Mouse (Mus musculus) hindbrain, embryonic 14.5 days (tissue): ENCODE results near the gene Luc7l3. TPM values are rescaled to one million over a fixed set of nuclear protein-coding genes. Genes with fewer than 3 reads are reported as not detected.
"Not testable (repeated sequence)": the region's sequence is repeated elsewhere in the genome, so short reads cannot be mapped to it uniquely, and the experiment has no call there.

ENCODE experiments used
- ATAC-seq: fragments of 200-750 bp; cut with Nextera tagmentation; 2 replicates; pipeline ENCODE4 v1.8.0; 2017; ENCODE audit warnings: moderate number of reproducible peaks, mild to moderate bottlenecking, moderate TSS enrichment, moderate library complexity; ENCODE audit not compliant: low FRiP score
- DNase-seq: peaks from one replicate; pipeline ENCODE4 v3.0.0-alpha.2; 2015; ENCODE audit warnings: low spot score
- H3K27ac ChIP-seq: fragments of 300-500 bp; sonication (generic); 2 replicates; pipeline ENCODE4 v1.5.1; 2014; ENCODE audit warnings: mild to moderate bottlenecking, moderate library complexity
- H3K27me3 ChIP-seq: fragments of 300-500 bp; sonication (generic); 2 replicates; pipeline ENCODE4 v1.6.1; 2014; ENCODE audit warnings: mild to moderate bottlenecking, low read length, mixed read lengths; ENCODE audit not compliant: control insufficient read depth, insufficient read depth
- H3K36me3 ChIP-seq: fragments of 300-500 bp; sonication (generic); replicated peaks from 2 replicates; pipeline ENCODE4 v1.6.1; 2014; ENCODE audit not compliant: control insufficient read depth, insufficient read depth
- H3K4me1 ChIP-seq: fragments of 300-500 bp; sonication (generic); replicated peaks from 2 replicates; pipeline ENCODE4 v1.6.1; 2014; ENCODE audit warnings: antibody characterized with exemption, low read length, mixed read lengths; ENCODE audit not compliant: control insufficient read depth, insufficient read depth
- H3K4me2 ChIP-seq: fragments of 300-500 bp; sonication (generic); replicated peaks from 2 replicates; pipeline ENCODE4 v1.6.1; 2014; ENCODE audit warnings: mild to moderate bottlenecking, moderate library complexity
- H3K4me3 ChIP-seq: fragments of 300-500 bp; sonication (generic); replicated peaks from 2 replicates; pipeline ENCODE4 v1.5.1; 2014; ENCODE audit warnings: mild to moderate bottlenecking, low read length
- H3K9ac ChIP-seq: fragments of 300-500 bp; sonication (generic); 2 replicates; pipeline ENCODE4 v1.6.1; 2014
- H3K9me3 ChIP-seq: fragments of 300-500 bp; sonication (generic); 2 replicates; pipeline ENCODE4 v1.6.1; 2016; ENCODE audit warnings: low read length; ENCODE audit not compliant: control insufficient read depth
- WGBS: fragments of 180-500 bp; shearing (Covaris S2); extraction: QIAGEN DNeasy Blood & Tissue Kit; methylation state at CpG from one replicate; pipeline ENCODE4 v1.1.7; 2014; 5-methylcytosine and 5-hydroxymethylcytosine counted together
- polyA plus RNA-seq: library from polyadenylated mRNA; unstranded; fragments of >200 nt; fragmentation: Nextera tagmentation; extraction: Ambion mirVana; gene quantifications from 2 replicates; pipeline ENCODE4 v1.2.1, GENCODE M21; 2014

The Luc7l3 gene
- polyA plus RNA-seq, 1 experiment from 2014 or later = 105 TPM

DNA sequence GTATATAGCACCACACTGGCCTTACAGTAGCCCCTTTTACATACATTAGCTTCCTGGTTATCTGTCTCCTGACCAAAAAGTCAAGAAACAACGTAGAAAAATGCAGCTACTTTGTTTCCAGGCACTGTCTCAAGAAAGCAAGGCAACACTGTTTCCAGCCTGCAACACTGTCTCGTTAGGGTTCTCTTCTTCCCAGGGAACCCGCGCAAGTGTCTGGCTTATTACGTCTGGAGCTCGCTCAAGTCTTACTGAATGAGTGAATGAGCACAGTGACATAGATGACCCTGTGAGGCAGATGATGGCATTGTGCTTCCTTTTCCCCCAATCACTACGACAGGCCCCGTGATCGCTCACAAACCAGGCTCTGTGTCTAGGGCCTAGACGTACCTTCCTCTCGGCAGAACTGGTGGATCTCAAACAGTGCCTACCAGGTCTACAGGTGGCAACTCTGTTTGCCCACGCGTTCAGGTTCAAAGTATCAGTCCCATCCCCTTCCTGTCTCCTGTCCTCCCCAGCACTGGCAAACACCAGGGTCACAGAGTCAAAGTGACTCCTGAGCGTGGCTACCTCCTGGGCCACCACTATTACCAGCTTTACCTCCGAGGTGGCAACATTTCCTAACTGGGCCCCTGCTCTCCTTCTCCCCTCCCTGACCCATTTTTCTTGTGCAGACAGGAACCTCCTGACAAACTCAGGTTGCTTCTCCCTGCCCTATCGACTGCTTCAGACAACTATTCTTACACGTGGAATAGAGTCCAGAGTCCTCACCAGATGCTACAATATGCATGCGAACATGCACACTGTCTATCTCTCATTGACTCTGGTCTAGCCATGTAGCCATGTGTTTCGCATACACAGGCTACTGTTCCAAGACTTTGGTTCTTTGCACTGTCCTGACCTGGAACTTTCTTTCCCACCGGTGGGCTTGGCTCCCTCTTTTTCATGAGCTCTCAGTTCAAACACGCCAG lies 48.5 kb downstream of the Luc7l3 start:
- WGBS = 90% methylated on average over 21 of the region's 21 CpGs

GRCm38 (mm10) chr11:94271015-94271414 lies 50.8 kb downstream of the Luc7l3 start:
- Histone ChIP-seq H3K27ac (no peak overlapping the region), H3K36me3 (no peaks in the 10 kb centered on the region), H3K27me3 (no peaks in the 10 kb centered on the region), H3K4me2 (no peak overlapping the region), H3K9ac (no peak overlapping the region), H3K4me3 (no peak overlapping the region), H3K4me1 (no peaks in the 10 kb centered on the region), H3K9me3 (no peaks in the 10 kb centered on the region)
- no peak for DNase-seq
- 100% methylated on average over 2 of the region's 2 CpGs for WGBS
- ATAC-seq = no peak

More for the DNA sequence above, 48.5 kb downstream of the Luc7l3 start:
- H3K9me3 ChIP-seq = no peaks in the 10 kb centered on the region
- no peaks in the 10 kb centered on the region for H3K27me3 ChIP-seq
- H3K4me3 ChIP-seq = no peak overlapping the region
- peaks cover 7% of the 10 kb centered on the region; the same call in 1 of the 2 replicates for H3K4me1 ChIP-seq
- DNase-seq (no peak), ATAC-seq (no peak)
- H3K36me3 ChIP-seq = no peaks in the 10 kb centered on the region
- H3K27ac ChIP-seq = no peak overlapping the region
- H3K9ac ChIP-seq = no peak overlapping the region
- H3K4me2 ChIP-seq = no peak overlapping the region

GRCm38 (mm10) chr11:94269906-94270305 lies 51.9 kb downstream of the Luc7l3 start:
- H3K9me3 ChIP-seq = no peaks in the 10 kb centered on the region
- no peak overlapping the region for H3K4me2 ChIP-seq
- no peak for ATAC-seq
- H3K27me3 ChIP-seq = no peaks in the 10 kb centered on the region
- no peaks in the 10 kb centered on the region; the same call in 1 of the 2 replicates for H3K4me1 ChIP-seq
- H3K9ac ChIP-seq = no peak overlapping the region
- no peak for DNase-seq
- 94% methylated on average over 7 of the region's 7 CpGs for WGBS
- H3K36me3 ChIP-seq = no peaks in the 10 kb centered on the region
- H3K27ac ChIP-seq = no peak overlapping the region
- no peak overlapping the region for H3K4me3 ChIP-seq

DNA sequence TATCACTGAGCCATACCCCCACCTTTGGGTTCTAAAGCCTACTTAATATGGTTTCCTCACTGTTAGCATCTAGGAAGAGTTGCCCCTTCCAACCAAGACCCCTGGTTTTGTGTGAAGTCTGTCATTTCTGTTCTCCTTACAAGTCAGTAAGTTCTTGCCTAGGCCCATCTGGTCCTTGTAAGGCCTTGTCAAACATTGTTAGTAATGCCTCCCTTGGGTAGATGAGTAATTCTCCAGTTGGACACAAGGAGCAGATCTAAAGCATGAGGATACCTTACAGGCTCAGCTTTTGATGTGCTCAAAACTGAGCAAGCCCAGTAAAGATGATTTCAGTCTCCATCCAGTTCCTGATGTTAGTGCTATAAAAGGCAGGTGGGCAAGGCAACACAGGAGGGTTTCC lies 53.0 kb downstream of the Luc7l3 start:
- Histone ChIP-seq H3K4me2 (no peak overlapping the region), H3K36me3 (no peaks in the 10 kb centered on the region), H3K9ac (no peak overlapping the region), H3K27me3 (no peaks in the 10 kb centered on the region), H3K4me3 (no peak overlapping the region), H3K4me1 (no peaks in the 10 kb centered on the region; the same call in 1 of the 2 replicates), H3K9me3 (no peaks in the 10 kb centered on the region), H3K27ac (no peak overlapping the region)
- no peak for ATAC-seq
- DNase-seq = no peak

- not testable (repeated sequence) for H3K4me3 ChIP-seq, H3K9me3 ChIP-seq, DNase-seq, H3K4me1 ChIP-seq, H3K27me3 ChIP-seq, ATAC-seq, H3K27ac ChIP-seq, H3K9ac ChIP-seq, H3K4me2 ChIP-seq, H3K36me3 ChIP-seq
- whole genome bisulfite sequencing = 70% methylated on average over 3 of the region's 3 CpGs
Measured at GRCm38 (mm10) chr11:94266155-94266554, 55.6 kb downstream of the Luc7l3 start.

DNA sequence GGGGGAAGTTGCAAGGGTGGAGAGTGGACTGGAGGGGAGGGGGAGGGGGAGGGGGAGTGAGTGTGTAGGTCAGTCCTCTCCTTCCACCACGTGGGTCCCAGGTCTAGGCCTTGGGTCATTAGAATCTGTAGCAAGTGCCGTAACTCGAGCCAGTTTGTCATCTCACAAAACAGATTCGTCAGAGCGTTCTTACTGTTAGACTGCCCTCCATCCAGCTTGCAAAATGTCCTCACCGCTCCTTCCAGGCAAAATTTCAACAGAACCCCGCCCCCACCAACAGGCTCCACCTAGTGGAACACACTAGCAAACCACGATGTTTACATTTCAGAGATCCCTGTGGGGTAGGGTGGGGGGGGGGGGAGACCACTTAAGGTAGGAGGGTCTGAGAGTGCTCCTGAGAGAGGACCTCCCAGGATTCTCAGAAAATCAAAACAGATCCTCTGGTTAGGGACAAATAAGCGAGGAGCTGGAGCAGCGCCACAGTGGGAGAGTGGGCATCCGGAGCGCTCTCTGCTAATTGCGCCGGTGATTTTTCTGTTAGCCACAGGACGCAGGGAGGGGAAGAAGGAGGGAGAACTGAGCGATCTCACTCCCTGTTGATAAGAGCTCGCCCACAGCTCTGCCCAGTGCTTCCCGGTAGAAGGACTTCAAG lies 56.5 kb downstream of the Luc7l3 start:
- Histone ChIP-seq H3K9ac (peak overlapping the region; percentile 26), H3K36me3 (no peaks in the 10 kb centered on the region), H3K27me3 (no peaks in the 10 kb centered on the region), H3K4me1 (no peaks in the 10 kb centered on the region; the same call in 1 of the 2 replicates), H3K9me3 (no peaks in the 10 kb centered on the region), H3K27ac (no peak overlapping the region; the same call in 1 of the 2 replicates), H3K4me3 (peak overlapping the region; percentile 25), H3K4me2 (peak overlapping the region; percentile 51)
- DNase-seq (peak; percentile 68), ATAC-seq (0 out of 2 replicates have a peak, but pooled peaks have one; percentile 53)
- 2% methylated on average over 18 of the region's 18 CpGs for WGBS

DNA sequence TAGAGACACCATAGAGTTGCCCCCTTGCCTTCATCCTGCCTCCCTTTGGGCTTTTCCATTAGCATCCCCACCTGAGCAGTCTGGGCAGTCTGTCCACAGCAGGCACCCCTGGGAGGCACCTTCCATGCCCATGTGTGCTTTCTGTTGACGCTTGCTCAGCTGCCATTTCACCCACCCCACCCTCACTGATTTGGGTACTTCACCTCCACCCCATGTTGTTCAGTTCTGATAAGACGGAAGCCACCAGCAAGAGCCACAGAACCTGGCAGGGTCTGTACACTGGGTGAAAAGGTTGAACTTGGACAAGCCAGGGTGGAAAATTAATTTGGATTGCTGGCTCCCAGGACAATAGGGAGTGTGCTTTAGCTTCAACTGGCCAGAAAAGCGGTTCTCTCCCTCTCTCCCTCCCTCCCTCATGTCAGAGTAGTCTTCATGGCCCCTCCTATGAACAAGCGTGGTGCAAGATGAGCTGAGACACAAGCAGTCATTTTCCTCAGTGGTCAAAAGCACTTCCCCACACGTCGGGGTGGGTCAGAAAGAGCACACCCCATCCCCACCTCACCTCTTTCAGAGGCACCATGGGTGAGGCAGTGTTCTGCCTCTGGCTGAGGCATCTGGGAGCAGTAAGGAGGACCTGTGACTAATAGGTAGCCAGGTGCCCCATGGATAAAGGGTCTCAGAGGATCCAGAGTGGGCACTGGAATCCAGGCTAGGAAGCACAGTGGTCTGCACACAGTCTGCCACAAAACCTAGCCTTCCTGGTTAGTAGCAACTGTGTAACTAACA lies 60.0 kb downstream of the Luc7l3 start:
- no peaks in the 10 kb centered on the region for H3K36me3 ChIP-seq
- ATAC-seq (no peak), DNase-seq (no peak)
- H3K27me3 ChIP-seq = no peaks in the 10 kb centered on the region
- H3K9me3 ChIP-seq = no peaks in the 10 kb centered on the region
- H3K4me3 ChIP-seq = no peak overlapping the region
- H3K4me1 ChIP-seq = no peaks in the 10 kb centered on the region; the same call in 1 of the 2 replicates
- 68% methylated on average over 6 of the region's 6 CpGs for WGBS
- H3K27ac ChIP-seq = no peak overlapping the region
- no peak overlapping the region for H3K9ac ChIP-seq
- no peak overlapping the region for H3K4me2 ChIP-seq

DNA sequence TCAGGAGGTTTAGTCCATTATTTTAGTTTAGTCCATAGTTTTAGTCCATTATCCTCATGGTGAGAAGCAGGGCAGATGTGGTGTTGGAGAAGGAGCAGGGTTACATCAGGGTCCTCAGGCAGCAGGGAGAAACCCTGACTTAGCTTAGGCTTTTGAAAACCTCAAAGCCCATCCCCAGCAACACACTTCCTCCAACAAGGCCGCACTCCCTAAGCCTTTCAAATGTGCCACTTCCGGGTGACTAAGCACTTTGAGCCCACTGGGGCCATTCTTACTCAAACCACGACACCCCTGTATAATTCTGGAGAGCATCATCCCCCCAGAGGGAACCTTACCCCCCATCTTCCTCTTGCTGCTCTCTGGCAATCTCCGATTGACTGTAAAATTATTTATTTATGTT lies 62.0 kb downstream of the Luc7l3 start:
- Histone ChIP-seq H3K4me2 (no peak overlapping the region), H3K9me3 (no peaks in the 10 kb centered on the region), H3K4me1 (no peaks in the 10 kb centered on the region), H3K27ac (no peak overlapping the region), H3K27me3 (no peaks in the 10 kb centered on the region), H3K36me3 (no peaks in the 10 kb centered on the region), H3K4me3 (no peak overlapping the region), H3K9ac (no peak overlapping the region)
- DNase-seq (no peak), ATAC-seq (no peak)
- WGBS = 46% methylated on average over 4 of the region's 4 CpGs

DNA sequence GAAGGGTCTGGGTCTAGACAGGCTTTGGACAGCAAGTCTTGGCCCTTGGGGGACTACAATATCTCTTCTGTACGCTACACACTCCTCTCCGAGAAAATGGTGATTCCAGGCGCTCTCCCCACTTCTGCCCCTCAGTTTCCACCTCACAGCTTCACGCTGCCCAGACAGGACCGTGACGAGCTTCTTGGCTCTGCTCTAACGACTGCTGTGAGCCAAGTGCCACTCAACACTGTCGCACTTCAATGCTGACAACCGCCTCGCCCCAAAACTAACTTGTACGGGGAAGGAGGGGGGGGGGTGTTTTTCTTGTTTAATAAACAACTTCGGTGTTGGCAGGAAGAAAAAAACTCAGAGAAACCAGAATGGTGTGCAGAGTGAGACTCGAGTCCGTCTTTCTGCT lies 63.8 kb downstream of the Luc7l3 start:
- no peak overlapping the region for H3K9ac ChIP-seq
- ATAC-seq (no peak), DNase-seq (no peak)
- no peak overlapping the region for H3K4me2 ChIP-seq
- H3K27ac ChIP-seq = no peak overlapping the region
- WGBS = 66% methylated on average over 14 of the region's 14 CpGs
- H3K36me3 ChIP-seq = no peaks in the 10 kb centered on the region
- H3K9me3 ChIP-seq = no peaks in the 10 kb centered on the region
- H3K4me3 ChIP-seq = no peak overlapping the region
- no peaks in the 10 kb centered on the region for H3K27me3 ChIP-seq
- H3K4me1 ChIP-seq = no peaks in the 10 kb centered on the region
